Mouse (Mus musculus): ENCODE measurements around the gene Ltbp3.

The Ltbp3 gene

GRCm38 (mm10) chr19:5724549-5724941 is 16.2 kb upstream of the Ltbp3 start:
- DNase-seq, result no peak

GRCm38 (mm10) chr19:5725029-5725707 is 15.5 kb upstream of the Ltbp3 start:
- DNase-seq, result peak in 1 of 2 experiments; percentile 26

- DNase-seq, result peak; percentile 66
Measured at GRCm38 (mm10) chr19:5725767-5726515, 14.8 kb upstream of the Ltbp3 start, which contains the start of gene Ehbp1l1. Ehbp1l1 (minus strand) TSS chr19:5726317.

GRCm38 (mm10) chr19:5726961-5727578 is 13.6 kb upstream of the Ltbp3 start:
- peak in 1 of 2 experiments; percentile 15 for DNase-seq

GRCm38 (mm10) chr19:5727701-5728100 is 13.0 kb upstream of the Ltbp3 start:
- peak; percentile 94 to 97 for DNase-seq

GRCm38 (mm10) chr19:5728631-5729443 is 11.9 kb upstream of the Ltbp3 start:
- DNase-seq, result peak; percentile 89

- DNase-seq, result peak; percentile 93 to 96
Measured at GRCm38 (mm10) chr19:5729444-5729815, 11.3 kb upstream of the Ltbp3 start, which contains the start of gene Fam89b. Fam89b (minus strand) TSS chr19:5729653.

- DNase-seq, result peak; percentile 81 to 85
Measured at GRCm38 (mm10) chr19:5730314-5731186, 10.2 kb upstream of the Ltbp3 start.

- DNase-seq, result peak; percentile 97 to 98
Measured at GRCm38 (mm10) chr19:5731264-5731978, 9.3 kb upstream of the Ltbp3 start.

- DNase-seq, result no peak
Measured at GRCm38 (mm10) chr19:5734325-5734724, 6.4 kb upstream of the Ltbp3 start.

GRCm38 (mm10) chr19:5739446-5739845 is 1.3 kb upstream of the Ltbp3 start:
- peak in 1 of 2 experiments; percentile 21 for DNase-seq

- DNase-seq, result peak; percentile 89 to 90
Measured at GRCm38 (mm10) chr19:5741641-5742240, 1.0 kb downstream of the Ltbp3 start.

GRCm38 (mm10) chr19:5742241-5742641 is 1.5 kb downstream of the Ltbp3 start:
- DNase-seq, result no peak

- DNase-seq, result peak; percentile 77 to 79
Measured at GRCm38 (mm10) chr19:5743576-5743975, 2.9 kb downstream of the Ltbp3 start.

GRCm38 (mm10) chr19:5745756-5746710 is 5.3 kb downstream of the Ltbp3 start:
- peak in 1 of 2 experiments; percentile 63 for DNase-seq

GRCm38 (mm10) chr19:5746907-5747363 is 6.2 kb downstream of the Ltbp3 start:
- DNase-seq, result no peak

GRCm38 (mm10) chr19:5749476-5749875 is 8.8 kb downstream of the Ltbp3 start:
- no peak for DNase-seq

- peak in 1 of 2 experiments; percentile 12 for DNase-seq
Measured at GRCm38 (mm10) chr19:5750951-5751350, 10.2 kb downstream of the Ltbp3 start.

GRCm38 (mm10) chr19:5751742-5752141 is 11.0 kb downstream of the Ltbp3 start:
- DNase-seq, result peak; percentile 78 to 79

Data from cerebellum, postnatal 10 days (tissue).